Mouse (Mus musculus): Measurements from ENCODE around the gene Vdac1.

DNA sequence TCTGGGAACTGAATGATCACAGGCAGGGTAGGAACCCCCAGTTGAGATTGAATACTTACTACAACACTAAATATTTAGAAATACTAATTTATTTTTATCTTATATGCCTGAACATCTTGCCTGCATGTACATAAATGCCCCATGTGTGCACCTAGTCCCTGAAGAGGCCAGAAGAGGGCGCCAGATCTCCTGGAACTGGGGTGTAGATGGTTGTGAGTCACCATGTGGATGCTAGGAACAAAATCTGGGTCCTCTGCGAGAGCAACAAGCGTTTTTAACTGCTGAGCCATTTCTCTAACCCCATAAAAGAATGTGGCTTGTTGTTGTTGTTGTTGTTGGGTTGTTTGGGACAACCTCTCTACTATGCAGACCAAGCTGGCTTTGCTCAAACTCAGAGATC is 11.9 kb upstream of the Vdac1 start:
- TF ChIP-seq POLR2A (IDR thresholded peaks at IDR 0.05; ENCODE audit: borderline replicate concordance, extremely low read depth, insufficient read depth, insufficient read length, poor library complexity, severe bottlenecking): no peak
- TF ChIP-seq CTCF (IDR thresholded peaks at IDR 0.05; ENCODE audit: borderline replicate concordance, extremely low read depth, insufficient read depth, insufficient read length): peak; percentile 10; the same call in 1 of the 2 replicates
